Mouse (Mus musculus) erythroid progenitor cell, adult 5-6 weeks (primary cell): ENCODE measurements around the gene Ank2. TPM values are rescaled to one million over a fixed set of nuclear protein-coding genes. Genes with fewer than 3 reads are reported as not detected.

Experiments
- ATAC-seq: replicated peaks from 2 replicates; pipeline ENCODE4 v1.8.0; 2016; ENCODE audit warnings: moderate number of reproducible peaks, mild to moderate bottlenecking, moderate TSS enrichment, inconsistent platforms; ENCODE audit not compliant: poor library complexity, low FRiP score, severe bottlenecking
- total RNA-seq, 2 experiments: library from RNA; stranded (forward) in 1 of 2; stranded (reverse) in 1 of 2; fragments of 150-400 nt in 1 of 2; fragments of 186-747, 209-891 nt in 1 of 2; gene quantifications; 2 replicates each; pipeline versions ENCODE4 v1.2.3 to v1.2.4; 2015 to 2017; ENCODE audit warnings: low replicate concordance in 2 of 2

The Ank2 gene
- total RNA-seq, 2 experiments from 2014 or later: 1.2 TPM; not detected in 1

DNA sequence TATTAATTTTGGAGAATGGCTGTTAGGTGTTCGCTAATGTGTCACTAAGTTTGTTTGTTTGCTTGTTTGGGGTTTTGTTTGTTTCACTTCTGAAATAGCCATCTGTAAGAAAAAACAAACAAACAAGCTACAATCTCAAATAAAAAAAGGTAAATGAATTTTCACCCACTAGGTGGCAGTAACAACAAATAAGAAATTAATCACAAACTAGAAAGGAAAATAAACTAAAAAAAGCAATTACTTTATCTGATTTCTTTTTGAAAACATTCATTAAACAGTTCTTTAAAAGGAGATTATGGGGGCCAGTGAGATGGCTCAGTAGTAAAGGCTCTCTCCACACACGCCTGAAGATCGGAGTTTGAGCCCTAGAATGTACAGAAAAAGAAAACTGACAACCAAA lies 189.1 kb downstream of the Ank2 start:
- no peak for ATAC-seq

- ATAC-seq: no peak
Measured at GRCm38 (mm10) chr3:127303957-127304553, 195.1 kb downstream of the Ank2 start.

DNA sequence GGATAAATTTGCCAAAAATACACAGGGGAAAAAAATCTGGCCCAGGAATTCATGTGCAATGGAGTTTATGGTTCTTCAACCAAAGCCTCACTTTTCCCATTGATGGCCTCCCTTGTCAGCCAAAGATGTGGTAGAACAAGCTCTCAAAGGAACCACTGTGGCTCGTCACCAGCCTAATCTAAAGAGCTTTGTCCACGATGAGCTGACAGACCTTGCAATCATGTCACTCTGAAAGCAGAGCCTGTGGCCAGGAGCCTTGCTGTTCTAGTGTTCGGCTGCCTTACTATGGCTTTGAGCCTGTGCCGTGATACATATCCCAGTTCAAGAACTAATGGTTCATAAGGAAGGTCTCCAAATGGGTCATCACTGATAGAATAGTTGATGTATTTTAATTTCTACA lies 196.1 kb downstream of the Ank2 start:
- no peak for ATAC-seq

DNA sequence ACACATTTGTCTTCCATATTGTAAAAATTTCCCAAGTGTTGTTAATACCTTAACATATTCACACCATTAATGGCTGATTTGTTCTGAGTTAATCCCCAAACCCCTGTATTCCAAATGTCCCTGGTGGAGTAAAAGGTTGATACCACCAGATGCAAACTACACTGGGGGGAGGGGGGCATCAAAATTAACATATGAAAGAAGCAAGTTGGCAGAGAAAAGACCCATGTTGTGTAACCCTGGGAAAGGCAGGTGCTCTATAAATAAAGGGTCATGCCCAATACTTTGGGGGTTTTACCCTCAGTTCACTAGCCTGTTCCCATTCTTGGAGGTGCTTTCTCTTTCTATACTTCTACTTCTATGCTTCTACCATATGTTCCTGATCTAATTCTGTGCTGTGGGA lies 198.4 kb downstream of the Ank2 start:
- ATAC-seq: no peak

- ATAC-seq: no peak
Measured at GRCm38 (mm10) chr3:127295921-127296320, 203.2 kb downstream of the Ank2 start.

- no peak for ATAC-seq
Measured at GRCm38 (mm10) chr3:127294610-127295349, 204.4 kb downstream of the Ank2 start.

DNA sequence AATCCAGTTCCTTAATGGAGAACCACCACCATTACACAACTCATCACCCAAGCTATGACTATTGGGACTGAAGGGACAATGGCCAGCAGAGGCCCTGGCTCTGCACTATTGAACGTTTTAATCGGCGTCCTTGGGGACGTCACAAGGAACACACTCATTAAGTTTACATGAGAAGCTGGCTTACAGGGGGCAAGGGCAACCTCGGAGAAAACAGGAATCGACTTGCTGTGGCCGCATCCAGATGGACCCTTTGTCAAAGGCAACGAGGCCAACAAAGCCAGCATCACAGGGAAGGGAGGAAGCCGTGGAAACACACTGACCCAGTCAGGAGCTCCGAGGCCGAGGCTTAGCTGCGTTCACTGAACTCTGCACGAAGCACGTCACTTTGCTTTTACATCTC lies 205.1 kb downstream of the Ank2 start:
- ATAC-seq: no peak

DNA sequence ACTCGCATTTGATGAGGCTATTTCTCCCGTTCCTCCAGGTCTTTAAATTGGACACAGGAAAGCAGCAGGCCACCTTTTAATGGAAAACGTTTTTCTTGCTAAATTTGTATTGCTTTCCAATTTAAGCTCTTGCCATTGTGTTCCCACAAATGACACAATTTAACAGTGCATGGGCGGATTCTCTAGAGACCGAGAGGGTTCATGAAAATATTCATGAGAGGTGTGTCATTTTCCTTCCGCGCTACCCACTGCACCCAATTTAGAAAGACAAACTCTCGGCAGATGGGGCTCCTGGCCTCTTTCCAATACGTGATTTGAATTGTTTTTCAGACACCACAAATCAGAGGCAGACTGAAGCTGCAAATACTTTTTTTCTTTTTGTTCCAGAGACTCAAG lies 205.7 kb downstream of the Ank2 start:
- no peak for ATAC-seq

GRCm38 (mm10) chr3:127292864-127293478 lies 206.2 kb downstream of the Ank2 start:
- no peak for ATAC-seq

DNA sequence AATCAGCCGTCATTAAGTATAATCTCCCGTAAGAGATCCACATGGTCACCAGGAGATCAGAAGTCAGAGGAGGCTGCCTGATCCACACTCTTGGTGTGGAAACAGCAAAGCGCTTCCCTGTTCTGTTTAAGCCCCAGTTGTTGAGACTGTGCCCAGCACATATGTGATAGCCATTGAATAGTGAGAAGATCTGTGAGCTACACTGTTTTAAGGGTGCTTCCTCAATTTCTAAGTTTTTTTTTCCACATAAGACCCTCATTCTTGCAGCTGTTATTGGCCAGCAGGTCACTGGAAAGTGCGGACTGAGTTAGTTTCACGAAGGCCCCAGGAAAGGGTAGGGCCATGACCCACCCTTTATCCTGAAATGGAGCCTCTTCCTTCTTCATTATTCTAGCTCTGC lies 216.9 kb downstream of the Ank2 start:
- no peak for ATAC-seq

- no peak for ATAC-seq
Measured at GRCm38 (mm10) chr3:127281390-127281789, 217.8 kb downstream of the Ank2 start.

- ATAC-seq: no peak
Measured at GRCm38 (mm10) chr3:127280376-127280775, 218.8 kb downstream of the Ank2 start.

DNA sequence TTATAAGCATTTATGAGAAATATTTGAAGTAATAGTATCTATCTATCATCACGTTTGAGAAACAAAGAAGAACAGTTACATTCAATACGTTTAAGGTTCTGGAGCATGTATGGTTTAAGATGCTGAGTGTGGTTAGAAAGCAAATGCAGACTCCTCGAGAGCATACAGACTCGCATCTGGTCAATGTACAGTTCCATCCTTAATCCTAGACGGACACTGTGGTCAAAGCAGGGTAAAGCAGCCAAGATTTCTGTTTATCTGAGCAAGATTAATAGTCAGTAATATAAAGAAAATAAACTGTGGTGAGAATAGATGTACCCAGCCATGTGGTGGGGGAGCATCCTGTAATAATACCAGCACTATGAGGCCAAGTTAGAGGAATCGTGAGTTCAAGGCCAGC lies 223.2 kb downstream of the Ank2 start:
- ATAC-seq: no peak

DNA sequence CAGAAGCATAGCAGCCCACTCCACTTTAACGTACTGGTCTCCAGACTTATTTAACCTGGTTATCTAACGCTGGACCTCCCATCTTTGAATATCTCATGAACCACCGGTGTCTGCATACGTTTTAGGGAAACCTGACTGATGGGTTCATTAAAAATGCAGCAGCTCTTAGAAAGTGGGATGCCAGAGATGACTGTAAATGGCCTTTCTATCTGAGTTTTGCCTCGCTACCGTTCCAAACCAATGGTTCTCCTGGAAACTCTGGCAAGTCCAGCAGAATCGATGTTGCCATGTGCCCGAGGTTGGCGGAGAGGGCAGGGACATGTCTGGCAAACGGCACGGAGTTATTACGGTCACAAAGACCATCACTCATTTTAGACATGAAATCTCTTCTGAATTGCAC lies 226.3 kb downstream of the Ank2 start:
- ATAC-seq: no peak

- ATAC-seq: no peak
Measured at GRCm38 (mm10) chr3:127269616-127270015, 229.5 kb downstream of the Ank2 start.

DNA sequence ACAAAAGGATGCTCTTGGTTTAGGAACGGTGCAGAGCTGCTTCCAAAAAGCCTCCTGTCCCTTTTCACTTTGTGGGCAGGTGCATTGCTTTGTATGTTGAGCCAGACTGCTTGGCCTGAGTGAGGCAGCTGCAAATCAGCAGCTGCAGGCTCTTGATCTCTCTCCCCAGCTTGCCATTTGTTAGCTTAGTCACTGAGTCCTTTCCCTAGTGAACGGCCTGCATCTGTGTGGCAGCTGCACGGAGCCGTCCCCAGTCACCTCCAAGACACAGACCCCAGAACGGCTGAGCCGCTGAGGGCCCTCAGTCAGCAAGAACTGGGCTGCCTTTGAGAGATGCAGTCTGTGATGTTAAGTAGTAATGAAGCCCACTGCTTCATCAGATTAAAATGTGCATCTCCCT lies 231.3 kb downstream of the Ank2 start:
- no peak for ATAC-seq

DNA sequence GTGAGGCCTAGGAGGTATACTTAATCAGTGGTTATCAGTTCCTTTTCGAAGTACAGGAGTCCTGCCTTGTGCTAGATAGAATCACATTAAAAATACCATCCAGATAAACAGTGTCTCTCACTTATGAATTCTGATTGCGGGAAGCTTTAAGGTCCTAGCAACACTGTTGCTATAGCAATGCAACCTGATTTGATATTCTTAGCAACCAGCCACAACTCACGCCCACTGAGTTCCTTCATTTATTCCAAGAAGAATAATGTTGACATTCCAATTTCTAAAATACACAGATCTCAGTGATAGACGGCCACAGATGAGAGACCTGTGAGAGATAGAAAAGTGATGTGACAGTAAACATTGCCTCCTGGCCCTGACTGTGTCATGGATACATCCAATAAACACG lies 233.4 kb downstream of the Ank2 start:
- no peak for ATAC-seq

DNA sequence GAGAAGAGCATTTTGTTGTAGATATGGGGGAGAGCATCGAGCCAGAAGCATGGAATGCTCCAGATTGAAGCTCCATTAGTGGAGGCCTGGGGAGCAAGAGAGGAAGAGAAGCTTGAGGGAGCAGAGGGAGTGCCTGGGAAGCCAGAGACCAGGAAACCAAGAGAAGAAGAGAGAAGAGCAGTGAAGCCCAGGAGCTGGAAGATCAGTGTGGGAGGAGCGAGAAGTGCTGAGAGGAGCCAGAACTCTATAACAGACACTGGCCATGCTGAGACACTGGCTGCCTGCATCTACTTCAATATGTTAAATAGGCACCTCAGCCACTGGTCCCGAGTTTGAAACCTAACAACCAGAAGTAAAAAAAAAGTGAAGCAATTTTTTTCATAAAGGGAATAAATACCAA lies 234.0 kb downstream of the Ank2 start:
- ATAC-seq: no peak

DNA sequence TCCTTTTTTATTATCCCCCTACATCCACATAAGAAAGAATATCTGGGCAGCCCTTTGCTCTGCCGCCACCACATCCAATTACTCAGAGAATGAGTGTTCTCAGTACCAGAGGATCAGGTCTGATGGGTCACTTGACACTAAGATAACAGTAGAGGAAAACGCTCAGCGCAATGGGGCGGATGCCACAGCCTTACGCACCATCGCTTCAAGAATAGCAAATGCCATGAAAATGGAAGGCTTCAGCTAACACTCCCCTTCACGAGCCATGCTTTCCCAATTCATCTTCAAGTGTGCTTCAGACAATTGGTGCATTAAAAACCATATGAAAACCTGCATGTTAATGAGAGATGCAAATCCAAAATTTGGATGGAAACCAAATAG lies 238.4 kb downstream of the Ank2 start:
- ATAC-seq: no peak

- ATAC-seq: no peak
Measured at GRCm38 (mm10) chr3:127260007-127260785, 239.0 kb downstream of the Ank2 start.
